Mouse (Mus musculus): ENCODE measurements around the gene Tuba8.

GRCm38 (mm10) chr6:121219406-121219805 lies 8.9 kb downstream of the Tuba8 start:
- TF ChIP-seq TCF12 (IDR thresholded peaks at IDR 0.05; ENCODE audit: low read depth, low read length) (no peak), NRF1 (IDR thresholded peaks at IDR 0.05; ENCODE audit: insufficient read depth, low read depth, low read length, poor library complexity, severe bottlenecking) (no peak), POLR2A (IDR thresholded peaks at IDR 0.05; ENCODE audit: control insufficient read depth in 1 of 2, insufficient read depth in 1 of 2, low read depth in 1 of 2, low read length in 2 of 2, poor library complexity in 1 of 2) (no peak), EP300 (IDR thresholded peaks at IDR 0.05; ENCODE audit: low read depth in 1 of 2, low read length in 2 of 2) (no peak), MAX (IDR thresholded peaks at IDR 0.05; ENCODE audit: low read length) (no peak), CTCF (IDR thresholded peaks at IDR 0.05 in 2 of 3, conservative IDR thresholded peaks at IDR 0.05 in 1 of 3; ENCODE audit: control insufficient read depth in 1 of 3, insufficient read depth in 1 of 3, low read depth in 2 of 3, low read length in 3 of 3, poor library complexity in 1 of 3, severe bottlenecking in 1 of 3) (no peak), MYB (IDR thresholded peaks at IDR 0.05; ENCODE audit: low read depth, low read length) (no peak), ZKSCAN1 (IDR thresholded peaks at IDR 0.05; ENCODE audit: low read depth, low read length) (no peak), GATA1 (IDR thresholded peaks at IDR 0.05; ENCODE audit: low read depth, low read length) (no peak)

All from MEL (cell line).